Comparison of ENCODE assay signal across 14 mouse cellular contexts in genomic region chr16:31589576-31589975, GRCm38 (mm10).
A peak's percentile ranks its signal among the peaks of the same experiment; 100 is the strongest.
DNase-seq lines count a peak whose midpoint lies in the region; ATAC-seq and TF ChIP-seq lines count a peak whose summit lies in the region.
"Had no signal": no experiment of that assay in that cellular context is flagged by ENCODE, and none has a peak within 500 bp of the region (broad histone marks: within the 10 kb centered on the region; RNA-seq: fewer than 3 reads in every experiment).

No protein-coding gene starts in this region.

- DNase-seq in frontal cortex, postnatal 14 days (ENCODE audit: low spot score in 2 of 2): no peak
- peak; percentile 34 for DNase-seq in midbrain, embryonic 10.5 days (ENCODE audit: low spot score)
- peak; percentile 34 for DNase-seq in gastrocnemius, postnatal 14 days
- DNase-seq in retina, embryonic 14.5 days (ENCODE audit: low spot score): peak; percentile 27
- no peak for DNase-seq in thymus, adult 2 months
- DNase-seq in spleen, postnatal 4 days (ENCODE audit: low spot score in 2 of 2): no peak
- DNase-seq: adrenal gland, postnatal 25 days; kidney, postnatal 25 days; right cerebral cortex, postnatal 25 days had no signal

- H3K36me3 ChIP-seq in midbrain, embryonic 10.5 days: no peaks in the 10 kb centered on the region
- no peaks in the 10 kb centered on the region for H3K36me3 ChIP-seq in midbrain, embryonic 13.5 days
- H3K36me3 ChIP-seq in thymus, adult 2 months (ENCODE audit: control insufficient read depth, insufficient read depth, low read length): no peaks in the 10 kb centered on the region
- H3K36me3 ChIP-seq: embryonic facial prominence, embryonic 12.5 days had no signal

- no peak overlapping the region for H3K4me2 ChIP-seq in midbrain, embryonic 13.5 days (replicated peaks)
- H3K4me2 ChIP-seq: embryonic facial prominence, embryonic 12.5 days had no signal

- H3K4me1 ChIP-seq in midbrain, embryonic 10.5 days: peaks cover 44% of the 10 kb centered on the region
- H3K4me1 ChIP-seq in midbrain, embryonic 13.5 days (replicated peaks): peaks cover 43% of the 10 kb centered on the region
- no peaks in the 10 kb centered on the region for H3K4me1 ChIP-seq in thymus, adult 2 months (replicated peaks; ENCODE audit: control insufficient read depth, insufficient read depth, low read length)

- ATAC-seq in frontal cortex, adult (ENCODE audit: low TSS enrichment): peak; percentile 48; the same call in 1 of the 2 replicates
- no peak for ATAC-seq in midbrain, embryonic 13.5 days
- ATAC-seq: CD4-positive, CD25-positive, alpha-beta regulatory T cell, adult 4 months had no signal

- H3K27ac ChIP-seq in midbrain, embryonic 10.5 days (replicated peaks): peak overlapping the region; percentile 61
- H3K27ac ChIP-seq in midbrain, embryonic 13.5 days: no peak overlapping the region
- no peak overlapping the region for H3K27ac ChIP-seq in thymus, adult 2 months (ENCODE audit: control insufficient read depth, insufficient read depth, low read length)
- H3K27ac ChIP-seq: embryonic facial prominence, embryonic 12.5 days; macrophage had no signal

- 13% methylated on average over 6 of the region's 6 CpGs for WGBS in midbrain, embryonic 10.5 days
- 15% methylated on average over 6 of the region's 6 CpGs for WGBS in midbrain, embryonic 13.5 days
- WGBS in thymus, adult 2 months: 86% methylated on average over 6 of the region's 6 CpGs

- H3K4me3 ChIP-seq in midbrain, embryonic 10.5 days: no peak overlapping the region
- H3K4me3 ChIP-seq in midbrain, embryonic 13.5 days (replicated peaks): no peak overlapping the region
- no peak overlapping the region for H3K4me3 ChIP-seq in thymus, adult 2 months (ENCODE audit: control insufficient read depth, insufficient read depth, low read length)
- H3K4me3 ChIP-seq: embryonic facial prominence, embryonic 12.5 days had no signal

- peaks cover 22% of the 10 kb centered on the region for H3K27me3 ChIP-seq in midbrain, embryonic 10.5 days (ENCODE audit: low read depth, poor library complexity, severe bottlenecking)
- peaks cover 15% of the 10 kb centered on the region; the same call in 1 of the 2 replicates for H3K27me3 ChIP-seq in midbrain, embryonic 13.5 days
- no peaks in the 10 kb centered on the region for H3K27me3 ChIP-seq in thymus, adult 2 months (ENCODE audit: control insufficient read depth, insufficient read depth, low read length)
- H3K27me3 ChIP-seq: embryonic facial prominence, embryonic 12.5 days had no signal

- TF ChIP-seq POLR2A in thymus, adult 2 months (IDR thresholded peaks at IDR 0.05; ENCODE audit: control insufficient read depth, extremely low read depth, insufficient read depth, low read length, poor library complexity): no peak

- H3K9ac ChIP-seq in midbrain, embryonic 13.5 days (replicated peaks): no peak overlapping the region
- H3K9ac ChIP-seq: embryonic facial prominence, embryonic 12.5 days had no signal

- H3K9me3 ChIP-seq in midbrain, embryonic 10.5 days (replicated peaks): 0 out of 2 replicates have a peak, but pooled peaks cover 2% of the 10 kb centered on the region
- H3K9me3 ChIP-seq in midbrain, embryonic 13.5 days: no peaks in the 10 kb centered on the region
- H3K9me3 ChIP-seq: embryonic facial prominence, embryonic 12.5 days had no signal

- intact Hi-C loops in gastrocnemius, postnatal 14 days (cut with DNase I; ENCODE audit: low total_unique reads): no loop called here

- no peak for TF ChIP-seq CTCF in thymus, adult 2 months (IDR thresholded peaks at IDR 0.05; ENCODE audit: borderline replicate concordance, control insufficient read depth, extremely low read depth, insufficient read depth, low read length, poor library complexity)

Comparison
In these comparisons a context has a peak if more than half of its experiments do, and no peak if none do; other contexts are left out.
1. DNase-seq: peak in midbrain, embryonic 10.5 days (single experiment), gastrocnemius, postnatal 14 days (single experiment) and retina, embryonic 14.5 days (single experiment); none in frontal cortex, postnatal 14 days (0 of 2), thymus, adult 2 months (single experiment) and spleen, postnatal 4 days (0 of 2).